Mouse (Mus musculus) olfactory bulb, adult 2 months (tissue): ENCODE data around the gene Wdr76.

Experiments used
- CTCF ChIP-seq: fragments of 200-500 bp; IDR thresholded peaks from 2 replicates; pipeline ENCODE4 v1.5.1; 2012; ENCODE audit warnings: low read depth, mild to moderate bottlenecking, low read length, moderate library complexity; ENCODE audit not compliant: insufficient read depth
- POLR2A ChIP-seq: fragments of 200-500 bp; IDR thresholded peaks from 2 replicates; pipeline ENCODE4 v1.6.1; 2012; ENCODE audit warnings: mild to moderate bottlenecking, low read depth, low read length, moderate library complexity; ENCODE audit not compliant: insufficient read depth

GRCm38 (mm10) chr2:121522006-121522405 is 15.5 kb downstream of the Wdr76 start:
- TF ChIP-seq CTCF, result no peak
- TF ChIP-seq POLR2A, result no peak
